Mouse (Mus musculus) common myeloid progenitor, adult 5-6 weeks (primary cell): Measurements from ENCODE around the gene Zswim3. TPM values are rescaled to one million over a fixed set of nuclear protein-coding genes. Genes with fewer than 3 reads are reported as not detected.

Experiments used
- ATAC-seq: replicated peaks from 2 replicates; pipeline ENCODE4 v1.8.0; 2016; ENCODE audit warnings: low read depth, mild to moderate bottlenecking, moderate TSS enrichment, inconsistent platforms; ENCODE audit not compliant: poor library complexity, severe bottlenecking
- total RNA-seq: library from RNA; stranded (forward); fragments of 200-1000, 187-1606 nt; gene quantifications from 2 replicates; pipeline ENCODE4 v1.2.3, GENCODE M21; 2017

The Zswim3 gene
- total RNA-seq: 3.0 and 3.7 TPM in 2 replicates

- peak; percentile 95 for ATAC-seq
These were observed at the start of gene Zswim3, which contains the start of gene Acot8 for GRCm38 (mm10) chr2:164804533-164805331. Gene Zswim3, plus strand, starts transcription at chr2:164805098. Gene Acot8, minus strand, starts transcription at chr2:164804882.

- no peak for ATAC-seq
These were observed 47.1 kb upstream of the Zswim3 start for GRCm38 (mm10) chr2:164757841-164758240.

- no peak for ATAC-seq
These were observed 46.2 kb upstream of the Zswim3 start for GRCm38 (mm10) chr2:164758692-164759091.

- no peak for ATAC-seq
These were observed 44.7 kb upstream of the Zswim3 start for GRCm38 (mm10) chr2:164760059-164760833.

- ATAC-seq: peak; percentile 53; the same call in 1 of the 2 replicates
These were observed 43.4 kb upstream of the Zswim3 start for GRCm38 (mm10) chr2:164761502-164761901.

GRCm38 (mm10) chr2:164761971-164762370 lies 42.9 kb upstream of the Zswim3 start:
- no peak for ATAC-seq

GRCm38 (mm10) chr2:164762593-164762992 lies 42.3 kb upstream of the Zswim3 start:
- no peak for ATAC-seq

GRCm38 (mm10) chr2:164765841-164766240 lies 39.1 kb upstream of the Zswim3 start:
- ATAC-seq: no peak

- no peak for ATAC-seq
These were observed 36.9 kb upstream of the Zswim3 start for GRCm38 (mm10) chr2:164767812-164768540.

- peak; percentile 99 for ATAC-seq
These were observed 35.5 kb upstream of the Zswim3 start, which contains the start of gene Ube2c for GRCm38 (mm10) chr2:164769258-164770037. Gene Ube2c, plus strand, starts transcription at chr2:164769898.

- ATAC-seq: no peak
These were observed 34.6 kb upstream of the Zswim3 start for GRCm38 (mm10) chr2:164770279-164770678.

- no peak for ATAC-seq
These were observed 33.8 kb upstream of the Zswim3 start for GRCm38 (mm10) chr2:164771123-164771522.

- no peak for ATAC-seq
These were observed 31.5 kb upstream of the Zswim3 start for GRCm38 (mm10) chr2:164773229-164773988.

- no peak for ATAC-seq
These were observed 30.9 kb upstream of the Zswim3 start for GRCm38 (mm10) chr2:164773989-164774364.

- ATAC-seq: no peak
These were observed 28.8 kb upstream of the Zswim3 start for GRCm38 (mm10) chr2:164776130-164776529.

- no peak for ATAC-seq
These were observed 28.1 kb upstream of the Zswim3 start for GRCm38 (mm10) chr2:164776801-164777200.

GRCm38 (mm10) chr2:164777246-164778014 lies 27.5 kb upstream of the Zswim3 start:
- ATAC-seq: no peak

- no peak for ATAC-seq
These were observed 26.9 kb upstream of the Zswim3 start for GRCm38 (mm10) chr2:164778015-164778287.
